Mouse (Mus musculus) embryonic facial prominence, embryonic 13.5 days (tissue): ENCODE data around the gene Tmco1. TPM values are rescaled to one million over a fixed set of nuclear protein-coding genes. Genes with fewer than 3 reads are reported as not detected.
A peak's percentile ranks its signal among the peaks of the same experiment; 100 is the strongest.
"Not testable (repeated sequence)": the region's sequence is repeated elsewhere in the genome, so short reads cannot be mapped to it uniquely, and the experiment has no call there.

Experiments
- ATAC-seq: fragments of 200-750 bp; cut with Nextera tagmentation; 2 replicates; pipeline ENCODE4 v1.8.0; 2017; ENCODE audit warnings: low read depth; ENCODE audit not compliant: insufficient number of reproducible peaks, insufficient read depth, low FRiP score, low TSS enrichment
- H3K27ac ChIP-seq: fragments of 300-500 bp; sonication (generic); 2 replicates; pipeline ENCODE4 v1.5.1; 2015; ENCODE audit warnings: moderate library complexity, mild to moderate bottlenecking, inconsistent platforms
- H3K27me3 ChIP-seq: fragments of 300-500 bp; sonication (generic); 2 replicates; pipeline ENCODE4 v1.6.1; 2015; ENCODE audit warnings: mild to moderate bottlenecking, inconsistent platforms
- H3K36me3 ChIP-seq: fragments of 300-500 bp; sonication (generic); 2 replicates; pipeline ENCODE4 v1.6.1; 2015; ENCODE audit warnings: mild to moderate bottlenecking, inconsistent platforms
- H3K4me1 ChIP-seq: fragments of 300-500 bp; sonication (generic); 2 replicates; pipeline ENCODE4 v1.6.1; 2015; ENCODE audit warnings: inconsistent platforms
- H3K4me2 ChIP-seq: fragments of 300-500 bp; sonication (generic); 2 replicates; pipeline ENCODE4 v1.6.1; 2015; ENCODE audit warnings: moderate library complexity, mild to moderate bottlenecking, inconsistent platforms
- H3K4me3 ChIP-seq: fragments of 300-500 bp; sonication (generic); 2 replicates; pipeline ENCODE4 v1.5.1; 2015; ENCODE audit warnings: mild to moderate bottlenecking, inconsistent platforms
- H3K9ac ChIP-seq: fragments of 300-500 bp; sonication (generic); 2 replicates; pipeline ENCODE4 v1.6.1; 2015; ENCODE audit warnings: mild to moderate bottlenecking, inconsistent platforms
- H3K9me3 ChIP-seq: fragments of 300-500 bp; sonication (generic); 2 replicates; pipeline ENCODE4 v1.6.1; 2016; ENCODE audit warnings: inconsistent platforms
- WGBS: fragments of 180-500 bp; shearing (Covaris S2); methylation state at CpG from one replicate; pipeline ENCODE4 v1.1.7; 2015; ENCODE audit warnings: mixed read lengths; 5-methylcytosine and 5-hydroxymethylcytosine counted together
- polyA plus RNA-seq: library from polyadenylated mRNA; unstranded; fragments of >200 nt; fragmentation: Nextera tagmentation; extraction: Ambion mirVana; gene quantifications from 2 replicates; pipeline ENCODE4 v1.2.1, GENCODE M21; 2015

The Tmco1 gene
- polyA plus RNA-seq, 1 experiment from 2014 or later = 82.1 TPM

DNA sequence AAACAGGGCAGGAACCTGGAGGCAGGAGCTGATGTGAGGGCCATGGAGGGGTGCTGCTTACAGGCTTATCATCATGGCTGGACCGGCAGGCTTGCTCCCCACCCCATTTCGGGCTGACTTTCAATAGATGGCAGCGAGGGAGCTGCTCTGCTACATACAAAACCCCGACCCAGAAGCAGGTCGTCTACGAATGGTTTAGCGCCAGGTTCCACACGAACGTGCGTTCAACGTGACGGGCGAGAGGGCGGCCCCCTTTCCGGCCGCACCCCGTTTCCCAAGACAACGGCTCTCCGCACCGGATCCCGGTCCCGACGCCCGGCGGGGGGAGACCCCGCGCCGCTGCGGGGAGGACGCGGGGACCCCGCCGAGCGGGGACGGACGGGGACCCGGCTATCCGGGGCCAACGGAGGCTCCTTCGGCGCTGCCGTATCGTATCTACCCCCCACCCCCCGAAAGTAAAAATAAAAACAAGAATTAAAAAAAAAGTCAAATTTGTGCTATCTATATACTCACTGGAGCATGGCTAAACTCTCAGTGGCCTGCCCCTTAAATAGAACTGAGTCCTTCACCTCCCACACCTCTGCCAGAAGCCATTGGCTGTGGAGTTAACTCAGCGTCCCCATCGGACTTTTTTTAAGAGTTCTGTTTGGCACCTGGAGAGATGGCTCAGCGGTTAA lies 32.1 kb downstream of the Tmco1 start:
- Histone ChIP-seq H3K36me3 (no peaks in the 10 kb centered on the region), H3K9ac (peak overlapping the region; percentile 67), H3K4me1 (0 out of 2 replicates have a peak, but pooled peaks cover 3% of the 10 kb centered on the region), H3K9me3 (no peaks in the 10 kb centered on the region), H3K4me2 (peak overlapping the region; percentile 78), H3K27ac (no peak overlapping the region), H3K4me3 (peak overlapping the region; percentile 51), H3K27me3 (peaks cover 16% of the 10 kb centered on the region)
- WGBS = 2% methylated on average over 47 of the region's 47 CpGs
- 0 out of 2 replicates have a peak, but pooled peaks have one; percentile 32 for ATAC-seq

DNA sequence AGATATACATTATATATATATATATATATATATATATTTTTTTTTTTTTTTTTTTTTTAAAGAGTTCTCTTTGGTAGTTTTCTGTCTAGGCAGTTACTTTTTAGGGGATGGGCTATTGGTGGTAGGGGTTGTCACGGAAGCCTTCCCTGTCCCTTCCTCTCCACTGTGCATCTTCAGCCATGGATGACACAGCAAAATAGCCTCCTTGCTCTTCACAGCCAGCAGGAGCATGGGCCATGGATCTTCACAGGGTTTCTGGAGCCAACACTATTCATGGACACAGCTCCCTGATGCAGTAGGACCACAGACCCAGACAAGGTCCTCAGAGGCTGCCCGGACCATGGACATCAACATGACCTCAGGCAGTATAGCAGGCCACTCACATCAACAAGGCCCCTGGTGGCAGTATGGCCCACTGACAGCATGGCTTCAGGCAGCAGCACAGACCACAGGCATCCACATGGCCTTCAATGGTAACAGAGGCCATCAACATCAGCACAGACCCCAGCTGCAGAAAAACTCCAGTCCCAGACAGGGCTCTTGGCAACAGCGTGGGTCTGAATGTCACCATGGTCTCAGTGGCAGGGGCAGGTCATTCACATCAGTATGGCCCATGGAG lies 32.8 kb downstream of the Tmco1 start:
- Histone ChIP-seq H3K36me3 (no peaks in the 10 kb centered on the region), H3K27me3 (peaks cover 16% of the 10 kb centered on the region), H3K4me2 (peak overlapping the region; percentile 78)

DNA sequence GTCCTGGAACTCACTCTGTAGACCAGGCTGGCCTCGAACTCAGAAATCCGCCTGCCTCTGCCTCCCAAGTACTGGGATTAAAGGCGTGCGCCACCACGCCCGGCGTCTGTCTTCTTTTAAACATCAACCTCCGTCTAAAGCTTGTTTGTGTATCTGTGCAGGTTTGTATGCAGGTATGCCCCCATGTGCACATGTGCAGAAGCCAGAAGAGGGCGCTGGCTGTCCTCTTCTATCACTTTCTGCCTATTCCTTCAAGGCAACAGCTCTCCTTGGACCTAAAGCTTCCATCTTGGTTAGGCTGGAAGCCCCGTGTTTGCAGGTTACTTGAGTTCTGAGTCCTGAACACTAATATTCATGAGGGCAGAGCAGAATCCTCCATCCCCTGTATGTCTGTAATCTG lies 34.7 kb downstream of the Tmco1 start:
- Histone ChIP-seq H3K9ac (no peak overlapping the region), H3K9me3 (no peaks in the 10 kb centered on the region), H3K27ac (no peak overlapping the region), H3K4me3 (no peak overlapping the region), H3K36me3 (no peaks in the 10 kb centered on the region), H3K4me2 (no peak overlapping the region), H3K4me1 (0 out of 2 replicates have a peak, but pooled peaks cover 3% of the 10 kb centered on the region), H3K27me3 (peaks cover 16% of the 10 kb centered on the region)
- no peak for ATAC-seq
- WGBS = 90% methylated on average over 10 of the region's 10 CpGs

More for the DNA sequence above, 32.8 kb downstream of the Tmco1 start:
- Histone ChIP-seq H3K27ac (no peak overlapping the region), H3K9ac (no peak overlapping the region), H3K4me3 (no peak overlapping the region), H3K9me3 (no peaks in the 10 kb centered on the region), H3K4me1 (0 out of 2 replicates have a peak, but pooled peaks cover 3% of the 10 kb centered on the region)
- 91% methylated on average over 3 of the region's 3 CpGs for WGBS
- no peak for ATAC-seq

DNA sequence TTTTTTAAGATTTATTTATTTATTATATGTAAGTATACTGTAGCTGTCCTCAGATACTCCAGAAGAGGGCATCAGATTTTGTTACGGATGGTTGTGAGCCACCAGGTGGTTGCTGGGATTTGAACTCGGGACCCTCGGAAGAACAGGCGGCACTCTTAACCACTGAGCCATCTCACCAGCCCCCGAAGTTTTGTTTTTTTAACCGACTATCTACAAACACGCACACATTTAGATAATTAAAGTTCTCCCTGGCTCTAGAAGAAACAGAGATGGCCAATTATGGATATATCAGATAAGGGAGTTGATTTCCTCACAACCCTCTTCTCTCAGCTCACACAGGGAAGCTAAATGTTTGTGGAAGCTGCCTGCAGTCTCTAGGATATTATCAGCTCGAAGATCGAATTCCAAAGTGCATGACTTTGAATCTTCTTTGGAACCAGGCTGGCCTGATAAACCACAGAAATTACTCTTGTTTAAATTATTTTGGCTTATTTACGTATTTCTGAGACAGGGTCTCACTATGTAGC lies 37.9 kb downstream of the Tmco1 start:
- H3K4me2 ChIP-seq, ATAC-seq, H3K9me3 ChIP-seq, H3K4me1 ChIP-seq, H3K36me3 ChIP-seq, H3K4me3 ChIP-seq, H3K27me3 ChIP-seq, H3K27ac ChIP-seq, H3K9ac ChIP-seq: not testable (repeated sequence)
- 83% methylated on average over 10 of the region's 10 CpGs for WGBS

DNA sequence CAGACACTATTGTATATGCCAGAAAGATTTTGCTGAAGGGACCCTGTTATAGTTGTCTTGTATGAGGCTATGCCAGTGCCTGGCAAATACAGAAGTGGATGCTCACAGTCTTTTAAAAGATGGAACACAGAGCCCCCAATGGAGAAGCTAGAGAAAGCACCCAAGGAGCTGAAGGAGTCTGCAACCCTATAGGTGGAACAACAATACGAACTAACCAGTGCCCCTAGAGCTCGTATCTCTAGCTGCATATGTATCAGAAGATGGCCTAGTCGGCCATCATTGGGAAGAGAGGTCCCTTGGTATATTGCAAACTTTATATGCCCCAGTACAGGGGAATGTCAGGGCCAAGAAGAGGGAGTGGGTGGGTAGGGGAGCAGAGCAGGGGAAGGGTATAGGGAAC lies 41.0 kb downstream of the Tmco1 start:
- H3K27ac ChIP-seq, H3K36me3 ChIP-seq, ATAC-seq, H3K9me3 ChIP-seq, H3K4me1 ChIP-seq, H3K9ac ChIP-seq, H3K4me3 ChIP-seq, H3K27me3 ChIP-seq: not testable (repeated sequence)
- H3K4me2 ChIP-seq = peak overlapping the region; percentile 76; the same call in 1 of the 2 replicates
- WGBS = 67% methylated on average over 3 of the region's 3 CpGs

DNA sequence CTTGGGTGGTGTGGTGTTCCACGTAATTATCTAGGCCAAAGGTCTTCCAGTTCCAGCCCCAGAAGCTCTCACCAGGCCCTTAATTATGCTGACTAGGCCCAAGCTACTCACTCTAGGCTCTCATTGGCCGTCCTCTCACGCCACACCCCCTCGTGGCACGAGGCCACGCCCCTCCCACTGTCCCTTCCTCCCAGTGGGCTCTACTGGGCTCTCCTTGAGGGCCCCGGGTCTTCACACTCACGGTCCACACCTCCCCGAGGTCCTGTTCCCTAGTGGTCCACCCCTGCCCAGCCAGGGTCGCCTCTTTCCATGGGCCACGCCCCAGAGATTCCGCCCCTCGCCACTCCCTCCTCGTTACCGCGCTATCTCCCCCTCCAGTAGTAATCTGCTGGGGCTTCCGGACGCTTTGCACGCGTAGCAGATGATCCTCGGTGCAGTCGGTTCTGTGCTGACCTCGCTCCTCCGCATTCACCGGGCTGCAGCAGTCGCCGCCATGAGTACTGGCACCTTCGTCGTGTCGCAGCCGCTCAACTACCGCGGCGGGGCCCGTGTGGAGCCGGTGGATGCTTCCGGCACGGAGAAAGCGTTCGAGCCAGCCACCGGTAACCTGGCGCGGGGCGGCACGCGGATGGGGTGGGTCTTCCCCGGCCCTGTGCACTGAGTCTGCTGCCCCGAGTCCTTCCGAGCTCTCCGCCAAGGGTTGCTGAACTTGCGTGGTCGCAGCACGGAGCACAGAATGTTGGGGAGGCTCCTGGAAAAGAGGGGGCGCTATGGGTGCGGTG lies 41.8 kb downstream of the Tmco1 start, which contains the start of gene Aldh9a1:
TSS of gene Aldh9a1 (plus strand) at position 177 of the 782 bp plus-strand sequence.
- peak within 1 kb of the TSS; percentile 76 for H3K4me2 ChIP-seq
- peaks cover 15% of the 10 kb centered on the region for H3K36me3 ChIP-seq
- H3K4me3 ChIP-seq = peak within 1 kb of the TSS; percentile 76
- 0 out of 2 replicates have a peak, but pooled peaks cover 7% of the 10 kb centered on the region for H3K4me1 ChIP-seq
- peak within 1 kb of the TSS; percentile 83 for H3K9ac ChIP-seq
- peak within 1 kb of the TSS; percentile 87 for H3K27ac ChIP-seq
- ATAC-seq = peak; percentile 93
- WGBS = under 1% methylated on average over 55 of the region's 55 CpGs
- H3K9me3 ChIP-seq = no peaks in the 10 kb centered on the region
- no peaks in the 10 kb centered on the region for H3K27me3 ChIP-seq

DNA sequence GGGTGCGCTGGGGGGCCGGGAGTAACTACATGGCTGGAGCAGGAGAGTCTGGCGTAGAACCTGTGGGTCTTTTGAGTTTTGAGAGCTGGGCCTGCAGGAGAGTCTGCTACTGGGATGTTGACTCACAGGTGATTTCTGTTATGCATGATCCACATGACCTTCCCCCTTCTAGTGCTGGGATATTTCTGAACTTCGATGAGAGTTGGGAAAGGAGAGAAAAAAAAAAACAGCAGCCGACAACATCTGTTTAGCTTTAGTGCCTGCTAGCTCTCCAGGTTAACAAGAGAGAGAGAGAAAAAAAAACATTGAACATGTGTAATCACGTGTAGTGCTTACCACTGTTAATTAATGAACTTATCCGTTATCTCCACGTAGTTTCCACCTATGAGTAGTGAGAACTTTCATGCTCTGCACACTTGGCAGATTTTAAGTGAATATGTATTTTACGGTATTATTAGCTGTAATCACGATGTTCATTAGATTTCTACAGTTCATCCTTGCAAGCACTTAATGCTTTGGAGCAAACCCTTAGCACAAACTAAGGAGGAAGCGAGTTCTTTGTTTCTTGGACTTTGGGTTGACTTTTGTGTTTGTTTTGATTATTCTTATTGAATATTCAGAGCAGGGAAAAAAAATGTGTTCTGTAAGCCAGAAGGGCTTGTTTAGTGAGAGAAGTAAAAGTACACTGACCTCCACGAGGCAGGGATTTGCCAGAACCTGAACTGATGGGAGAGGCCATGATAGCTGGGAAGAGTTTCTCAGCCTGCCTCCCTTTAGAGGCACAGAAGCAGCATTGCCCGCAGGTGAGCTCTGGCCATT lies 42.6 kb downstream of the Tmco1 start:
- peak overlapping the region; percentile 76 for H3K4me2 ChIP-seq
- no peaks in the 10 kb centered on the region for H3K9me3 ChIP-seq
- H3K4me3 ChIP-seq = peak overlapping the region; percentile 76
- peak overlapping the region; percentile 87 for H3K27ac ChIP-seq
- H3K27me3 ChIP-seq = no peaks in the 10 kb centered on the region
- peak overlapping the region; percentile 83 for H3K9ac ChIP-seq
- ATAC-seq = no peak
- H3K4me1 ChIP-seq = 0 out of 2 replicates have a peak, but pooled peaks cover 7% of the 10 kb centered on the region
- 23% methylated on average over 13 of the region's 13 CpGs for whole genome bisulfite sequencing
- peaks cover 23% of the 10 kb centered on the region for H3K36me3 ChIP-seq

DNA sequence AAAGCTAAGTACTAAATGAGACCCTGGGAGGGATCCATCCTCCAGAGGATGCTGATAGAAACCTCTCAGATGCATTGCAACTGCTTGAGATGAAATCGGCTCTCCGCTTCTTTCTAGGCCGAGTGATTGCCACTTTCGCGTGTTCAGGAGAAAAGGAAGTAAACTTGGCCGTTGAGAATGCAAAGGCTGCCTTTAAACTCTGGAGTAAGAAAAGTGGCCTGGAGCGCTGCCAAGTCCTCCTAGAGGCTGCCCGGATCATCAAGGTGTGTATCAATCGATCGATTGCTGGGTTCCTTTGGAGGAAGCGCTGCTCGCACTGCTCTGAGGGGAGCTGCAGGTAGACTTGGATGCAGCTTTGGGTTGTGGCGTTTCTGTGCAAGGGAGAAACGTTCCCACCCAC lies 44.2 kb downstream of the Tmco1 start:
- no peaks in the 10 kb centered on the region for H3K27me3 ChIP-seq
- no peak overlapping the region for H3K27ac ChIP-seq
- no peak overlapping the region for H3K4me2 ChIP-seq
- 89% methylated on average over 14 of the region's 14 CpGs for WGBS
- H3K9ac ChIP-seq = no peak overlapping the region
- no peak for ATAC-seq
- 0 out of 2 replicates have a peak, but pooled peaks cover 7% of the 10 kb centered on the region for H3K4me1 ChIP-seq
- no peak overlapping the region for H3K4me3 ChIP-seq
- peaks cover 36% of the 10 kb centered on the region for H3K36me3 ChIP-seq
- no peaks in the 10 kb centered on the region for H3K9me3 ChIP-seq

DNA sequence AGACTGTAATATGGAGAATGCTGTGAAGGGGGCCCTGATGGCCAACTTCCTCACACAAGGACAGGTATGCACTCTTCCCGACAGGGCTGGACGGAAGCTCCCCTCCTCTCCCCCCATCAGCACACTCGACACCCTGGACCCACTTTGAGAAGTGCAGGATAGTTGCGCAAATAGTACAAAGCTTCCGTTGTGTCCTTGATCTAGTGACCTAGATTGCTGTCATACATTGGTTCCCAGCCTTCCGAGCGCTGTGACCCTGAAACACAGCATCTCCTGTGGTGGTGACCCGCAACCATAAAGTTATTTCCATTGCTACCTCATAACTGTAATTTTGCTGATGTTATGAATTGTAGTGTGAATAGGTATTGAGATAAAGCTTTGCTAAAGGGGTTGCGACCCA lies 49.2 kb downstream of the Tmco1 start:
- no peak overlapping the region for H3K27ac ChIP-seq
- no peak overlapping the region for H3K4me3 ChIP-seq
- no peaks in the 10 kb centered on the region for H3K9me3 ChIP-seq
- no peak overlapping the region for H3K4me2 ChIP-seq
- H3K9ac ChIP-seq = no peak overlapping the region
- H3K36me3 ChIP-seq = peaks cover 64% of the 10 kb centered on the region
- H3K27me3 ChIP-seq = no peaks in the 10 kb centered on the region
- 92% methylated on average over 9 of the region's 9 CpGs for WGBS
- no peaks in the 10 kb centered on the region for H3K4me1 ChIP-seq
- no peak for ATAC-seq

DNA sequence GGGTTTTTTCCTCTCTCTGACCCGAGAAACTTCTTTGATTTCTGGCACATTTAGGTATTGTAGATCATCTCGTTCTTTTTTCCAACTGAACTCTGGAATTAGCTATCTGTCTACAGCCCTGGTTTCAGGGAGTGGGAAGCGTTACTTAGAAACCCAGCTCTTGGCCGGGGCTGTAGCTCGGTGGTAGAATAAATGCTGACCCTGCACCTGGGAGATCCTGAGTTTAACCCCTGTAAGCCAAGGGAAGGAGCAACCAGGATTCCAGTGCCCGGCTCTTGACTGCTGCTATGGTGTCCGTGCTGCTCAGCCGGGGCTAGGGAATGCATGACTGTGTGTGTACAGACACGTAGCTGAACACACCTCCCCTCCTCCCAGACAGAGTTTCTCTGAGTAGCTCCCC lies 50.6 kb downstream of the Tmco1 start:
- Histone ChIP-seq H3K36me3 (peaks cover 66% of the 10 kb centered on the region), H3K4me3 (no peak overlapping the region), H3K4me2 (no peak overlapping the region), H3K27me3 (no peaks in the 10 kb centered on the region), H3K9me3 (no peaks in the 10 kb centered on the region), H3K4me1 (no peaks in the 10 kb centered on the region), H3K27ac (no peak overlapping the region), H3K9ac (no peak overlapping the region)
- 84% methylated on average over 9 of the region's 9 CpGs for WGBS
- ATAC-seq = no peak

DNA sequence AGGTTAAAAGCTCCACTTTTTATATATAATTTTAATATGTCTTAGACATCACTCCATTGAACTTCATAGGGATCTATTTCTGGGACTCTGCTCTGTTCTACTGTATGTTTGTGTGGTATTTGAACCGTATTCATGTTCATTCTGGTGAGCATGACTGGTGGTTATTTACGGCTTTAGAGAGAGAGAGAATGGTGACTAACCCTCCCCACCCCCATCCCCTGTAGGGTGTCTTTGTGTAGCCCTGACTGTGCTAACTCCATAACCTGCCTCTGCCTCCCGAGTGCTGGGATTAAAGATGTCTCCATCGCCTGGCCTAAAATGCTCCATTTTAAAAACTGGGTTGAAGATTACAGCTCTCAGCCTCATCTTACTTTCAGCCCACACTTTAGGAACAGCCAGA lies 52.1 kb downstream of the Tmco1 start:
- H3K27me3 ChIP-seq = no peaks in the 10 kb centered on the region

More for the DNA sequence above, 52.1 kb downstream of the Tmco1 start:
- H3K4me3 ChIP-seq = no peak overlapping the region
- peaks cover 53% of the 10 kb centered on the region for H3K36me3 ChIP-seq
- no peak overlapping the region for H3K4me2 ChIP-seq
- no peak for ATAC-seq
- no peaks in the 10 kb centered on the region for H3K4me1 ChIP-seq
- 80% methylated on average over 4 of the region's 4 CpGs for WGBS
- no peak overlapping the region for H3K9ac ChIP-seq
- no peaks in the 10 kb centered on the region for H3K9me3 ChIP-seq
- H3K27ac ChIP-seq = no peak overlapping the region
